Mouse (Mus musculus) stomach, embryonic 16.5 days (tissue): ENCODE results near the gene Trpm4. TPM values are rescaled to one million over a fixed set of nuclear protein-coding genes. Genes with fewer than 3 reads are reported as not detected.

Experiments
- ATAC-seq: fragments of 200-750 bp; cut with Nextera tagmentation; 2 replicates; pipeline ENCODE4 v1.8.0; 2017; ENCODE audit warnings: moderate number of reproducible peaks, moderate TSS enrichment; ENCODE audit not compliant: insufficient read depth, low FRiP score
- H3K27ac ChIP-seq: fragments of 300-500 bp; sonication (generic); 2 replicates; pipeline ENCODE4 v1.5.1; 2014; ENCODE audit warnings: low read length
- H3K27me3 ChIP-seq: fragments of 300-500 bp; sonication (generic); 2 replicates; pipeline ENCODE4 v1.6.1; 2014; ENCODE audit warnings: low read length, control low read depth, mixed read lengths; ENCODE audit not compliant: control insufficient read depth, insufficient read depth
- H3K36me3 ChIP-seq: fragments of 300-500 bp; sonication (generic); 2 replicates; pipeline ENCODE4 v1.6.1; 2014; ENCODE audit warnings: low read length; ENCODE audit not compliant: control insufficient read depth, insufficient read depth
- H3K4me1 ChIP-seq: fragments of 300-500 bp; sonication (generic); 2 replicates; pipeline ENCODE4 v1.6.1; 2014; ENCODE audit warnings: low read length, control low read depth, mixed read lengths; ENCODE audit not compliant: control insufficient read depth, insufficient read depth
- H3K4me2 ChIP-seq: fragments of 300-500 bp; sonication (generic); 2 replicates; pipeline ENCODE4 v1.6.1; 2014; ENCODE audit warnings: low read depth, low read length, mixed read lengths
- H3K4me3 ChIP-seq: fragments of 300-500 bp; sonication (generic); replicated peaks from 2 replicates; pipeline ENCODE4 v1.5.1; 2014; ENCODE audit warnings: mild to moderate bottlenecking, low read length
- H3K9ac ChIP-seq: fragments of 300-500 bp; sonication (generic); 2 replicates; pipeline ENCODE4 v1.6.1; 2014; ENCODE audit warnings: low read length
- H3K9me3 ChIP-seq: fragments of 300-500 bp; sonication (generic); replicated peaks from 2 replicates; pipeline ENCODE4 v1.6.1; 2016; ENCODE audit warnings: low read length, control low read depth; ENCODE audit not compliant: control insufficient read depth
- WGBS: fragments of 180-500 bp; shearing (Covaris S2); extraction: QIAGEN DNeasy Blood & Tissue Kit; methylation state at CpG from one replicate; pipeline ENCODE4 v1.1.7; 2014; 5-methylcytosine and 5-hydroxymethylcytosine counted together
- polyA plus RNA-seq: library from polyadenylated mRNA; unstranded; fragments of >200 nt; fragmentation: Nextera tagmentation; extraction: Ambion mirVana; gene quantifications from 2 replicates; pipeline ENCODE4 v1.2.1, GENCODE M21; 2015

Trpm4 gene
- polyA plus RNA-seq, 1 experiment from 2014 or later = 30.1 TPM

- 20% methylated on average over 9 of the region's 9 CpGs for WGBS
- no peaks in the 10 kb centered on the region for H3K27me3 ChIP-seq
- H3K4me2 ChIP-seq = no peak overlapping the region
- no peaks in the 10 kb centered on the region for H3K36me3 ChIP-seq
- H3K9me3 ChIP-seq = no peaks in the 10 kb centered on the region
- H3K9ac ChIP-seq = 0 out of 2 replicates have a peak overlapping the region, but pooled peaks have one; percentile 21
- no peak for ATAC-seq
- H3K4me3 ChIP-seq = no peak overlapping the region
- peaks cover 18% of the 10 kb centered on the region for H3K4me1 ChIP-seq
- no peak overlapping the region for H3K27ac ChIP-seq
Measured at GRCm38 (mm10) chr7:45309455-45309854, 24.1 kb downstream of the Trpm4 start.

GRCm38 (mm10) chr7:45308551-45309240 lies 24.9 kb downstream of the Trpm4 start:
- Histone ChIP-seq H3K4me3 (no peak overlapping the region), H3K27me3 (no peaks in the 10 kb centered on the region), H3K9ac (no peak overlapping the region), H3K36me3 (no peaks in the 10 kb centered on the region), H3K9me3 (no peaks in the 10 kb centered on the region), H3K4me2 (no peak overlapping the region), H3K27ac (no peak overlapping the region), H3K4me1 (peaks cover 18% of the 10 kb centered on the region)
- ATAC-seq = no peak
- WGBS = 64% methylated on average over 15 of the region's 15 CpGs

- H3K4me2 ChIP-seq = 0 out of 2 replicates have a peak overlapping the region, but pooled peaks have one; percentile 11
- no peak overlapping the region for H3K4me3 ChIP-seq
- H3K4me1 ChIP-seq = peaks cover 5% of the 10 kb centered on the region; the same call in 1 of the 2 replicates
- no peak overlapping the region for H3K27ac ChIP-seq
- no peaks in the 10 kb centered on the region for H3K36me3 ChIP-seq
- 11% methylated on average over 17 of the region's 17 CpGs for WGBS
- H3K9me3 ChIP-seq = no peaks in the 10 kb centered on the region
- H3K9ac ChIP-seq = no peak overlapping the region
- ATAC-seq = peak; percentile 46; the same call in 1 of the 2 replicates
- H3K27me3 ChIP-seq = no peaks in the 10 kb centered on the region
Measured at GRCm38 (mm10) chr7:45305275-45305674, 28.3 kb downstream of the Trpm4 start.

- H3K4me1 ChIP-seq = peaks cover 5% of the 10 kb centered on the region; the same call in 1 of the 2 replicates
- ATAC-seq = no peak
- H3K9me3 ChIP-seq = no peaks in the 10 kb centered on the region
- 0 out of 2 replicates have a peak overlapping the region, but pooled peaks have one; percentile 11 for H3K4me2 ChIP-seq
- no peak overlapping the region for H3K4me3 ChIP-seq
- H3K9ac ChIP-seq = peak overlapping the region; percentile 47; the same call in 1 of the 2 replicates
- no peaks in the 10 kb centered on the region for H3K36me3 ChIP-seq
- 31% methylated on average over 12 of the region's 13 CpGs for WGBS
- no peak overlapping the region for H3K27ac ChIP-seq
- no peaks in the 10 kb centered on the region for H3K27me3 ChIP-seq
Measured at GRCm38 (mm10) chr7:45304869-45305268, 28.7 kb downstream of the Trpm4 start.

DNA sequence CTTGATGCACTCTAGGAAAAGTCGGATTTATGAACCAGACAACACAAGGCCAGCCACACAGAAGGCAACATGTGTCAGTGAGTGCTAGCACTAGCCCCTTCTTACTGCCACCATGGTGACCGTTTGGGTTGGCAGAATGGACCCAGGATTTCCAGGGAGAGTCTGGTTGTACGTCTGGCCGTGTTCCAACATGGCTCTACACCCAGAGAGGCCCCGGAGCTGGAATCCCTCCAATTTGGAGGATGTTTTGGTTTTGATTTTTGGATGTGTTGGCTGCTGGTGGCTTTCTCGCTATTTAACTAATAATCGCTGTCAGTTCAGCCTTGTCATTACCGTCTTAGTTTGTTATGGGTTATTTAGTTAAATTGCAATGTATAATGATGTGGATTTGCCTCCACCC lies 31.0 kb downstream of the Trpm4 start:
- ATAC-seq = no peak
- no peaks in the 10 kb centered on the region for H3K27me3 ChIP-seq
- H3K4me2 ChIP-seq = no peak overlapping the region
- no peaks in the 10 kb centered on the region for H3K9me3 ChIP-seq
- H3K4me1 ChIP-seq = 0 out of 2 replicates have a peak, but pooled peaks cover 5% of the 10 kb centered on the region
- no peak overlapping the region for H3K4me3 ChIP-seq
- H3K9ac ChIP-seq = no peak overlapping the region
- no peaks in the 10 kb centered on the region for H3K36me3 ChIP-seq
- 60% methylated on average over 8 of the region's 8 CpGs for WGBS
- no peak overlapping the region for H3K27ac ChIP-seq

GRCm38 (mm10) chr7:45300270-45300669 lies 33.3 kb downstream of the Trpm4 start:
- H3K36me3 ChIP-seq = no peaks in the 10 kb centered on the region
- H3K9me3 ChIP-seq = no peaks in the 10 kb centered on the region
- 0 out of 2 replicates have a peak, but pooled peaks cover 3% of the 10 kb centered on the region for H3K4me1 ChIP-seq
- H3K27me3 ChIP-seq = no peaks in the 10 kb centered on the region
- no peak overlapping the region for H3K4me3 ChIP-seq
- no peak overlapping the region for H3K4me2 ChIP-seq
- no peak for ATAC-seq
- WGBS = 13% methylated on average over 6 of the region's 6 CpGs
- 0 out of 2 replicates have a peak overlapping the region, but pooled peaks have one; percentile 18 for H3K9ac ChIP-seq
- no peak overlapping the region for H3K27ac ChIP-seq

- peak; percentile 87 for ATAC-seq
- WGBS = 10% methylated on average over 5 of the region's 5 CpGs
- no peak overlapping the region for H3K4me2 ChIP-seq
- H3K27ac ChIP-seq = no peak overlapping the region
- no peaks in the 10 kb centered on the region for H3K4me1 ChIP-seq
- H3K36me3 ChIP-seq = no peaks in the 10 kb centered on the region
- no peaks in the 10 kb centered on the region for H3K27me3 ChIP-seq
- H3K9ac ChIP-seq = no peak overlapping the region
- no peak overlapping the region for H3K4me3 ChIP-seq
- H3K9me3 ChIP-seq = no peaks in the 10 kb centered on the region
Measured at GRCm38 (mm10) chr7:45299752-45300151, 33.8 kb downstream of the Trpm4 start.

DNA sequence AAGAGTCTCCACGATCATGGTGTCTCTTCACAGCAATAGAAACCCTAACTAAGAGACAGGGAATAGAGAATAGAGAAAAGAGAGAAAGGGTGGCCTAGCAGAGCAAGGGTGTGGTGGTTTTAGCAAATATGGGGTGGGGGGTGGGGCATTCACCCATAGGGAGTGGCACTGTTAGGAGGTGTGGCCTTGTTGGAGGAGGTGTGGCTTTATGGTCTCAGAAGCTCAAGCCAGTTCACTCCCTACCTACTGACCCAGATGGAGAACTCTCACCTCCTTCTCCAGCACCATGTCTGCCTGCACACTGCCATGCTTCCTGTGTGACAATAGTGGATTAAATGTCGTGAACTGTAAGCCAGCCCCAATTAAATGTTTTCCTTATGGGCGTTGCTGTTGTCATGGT lies 36.0 kb downstream of the Trpm4 start:
- WGBS = 62% methylated on average over 3 of the region's 3 CpGs
- H3K4me3 ChIP-seq = no peak overlapping the region
- H3K27ac ChIP-seq = no peak overlapping the region
- H3K27me3 ChIP-seq = no peaks in the 10 kb centered on the region
- no peaks in the 10 kb centered on the region for H3K9me3 ChIP-seq
- no peaks in the 10 kb centered on the region for H3K36me3 ChIP-seq
- no peaks in the 10 kb centered on the region for H3K4me1 ChIP-seq
- H3K4me2 ChIP-seq = no peak overlapping the region
- H3K9ac ChIP-seq = no peak overlapping the region
- ATAC-seq = no peak

- Histone ChIP-seq H3K9me3 (no peaks in the 10 kb centered on the region), H3K4me2 (no peak overlapping the region), H3K36me3 (no peaks in the 10 kb centered on the region), H3K27me3 (no peaks in the 10 kb centered on the region), H3K27ac (no peak overlapping the region), H3K4me1 (no peaks in the 10 kb centered on the region), H3K4me3 (no peak overlapping the region), H3K9ac (no peak overlapping the region)
- ATAC-seq = no peak
- WGBS = 74% methylated on average over 1 of the region's 1 CpGs
Measured at GRCm38 (mm10) chr7:45296626-45297025, 37.0 kb downstream of the Trpm4 start.
